ENCODE assay signal across 20 mouse cellular contexts in genomic region chr4:63024098-63024497, GRCm38 (mm10).
"Had no signal": no experiment of that assay in that cellular context is flagged by ENCODE, and none has a peak within 500 bp of the region (broad histone marks: within the 10 kb centered on the region; RNA-seq: fewer than 3 reads in every experiment).

No protein-coding gene starts in this region.

- H3K9ac ChIP-seq: forebrain, postnatal 0 days; heart, embryonic 12.5 days; hindbrain, embryonic 14.5 days; limb, embryonic 13.5 days; limb, embryonic 15.5 days; liver, embryonic 12.5 days had no signal

- H3K4me3 ChIP-seq: heart, embryonic 12.5 days; limb, embryonic 13.5 days; limb, embryonic 15.5 days; liver, embryonic 12.5 days had no signal

- ATAC-seq: forebrain, postnatal 0 days; hindbrain, postnatal 0 days; intestine, embryonic 16.5 days; liver, embryonic 12.5 days had no signal

- H3K4me1 ChIP-seq: liver, embryonic 12.5 days had no signal

- H3K27me3 ChIP-seq: heart, embryonic 12.5 days; limb, embryonic 13.5 days; limb, embryonic 15.5 days; liver, embryonic 12.5 days had no signal

- H3K4me2 ChIP-seq: heart, embryonic 12.5 days; hindbrain, embryonic 14.5 days; limb, embryonic 13.5 days; limb, embryonic 15.5 days; liver, embryonic 12.5 days had no signal

- DNase-seq: forebrain, postnatal 0 days; gastrocnemius, postnatal 14 days; gastrocnemius, postnatal 36 days; heart, adult 18-20 months; heart, postnatal 14 days; heart, postnatal 36 days; kidney, adult 18-20 months; kidney, adult 8-10 months; kidney, postnatal 10 days; kidney, postnatal 36 days; layer of hippocampus, adult 9-11 months; layer of hippocampus, postnatal 36 days; left cerebral cortex, postnatal 4 days had no signal

- H3K36me3 ChIP-seq: heart, embryonic 12.5 days; limb, embryonic 15.5 days; liver, embryonic 12.5 days had no signal

- H3K9me3 ChIP-seq: heart, embryonic 12.5 days; limb, embryonic 13.5 days; limb, embryonic 15.5 days; liver, embryonic 12.5 days had no signal

- H3K27ac ChIP-seq: hindbrain, embryonic 14.5 days; hindbrain, postnatal 0 days; limb, embryonic 13.5 days; limb, embryonic 15.5 days; liver, embryonic 12.5 days had no signal
